Mouse (Mus musculus) liver, embryonic 12.5 days (tissue): Measurements from ENCODE around the gene Adam19. TPM values are rescaled to one million over a fixed set of nuclear protein-coding genes. Genes with fewer than 3 reads are reported as not detected.

ENCODE experiments used
- ATAC-seq: fragments of 200-750 bp; cut with Nextera tagmentation; 2 replicates; pipeline ENCODE4 v1.8.0; 2017; ENCODE audit warnings: moderate number of reproducible peaks, mild to moderate bottlenecking, moderate library complexity
- H3K27ac ChIP-seq: fragments of 300-500 bp; sonication (generic); 2 replicates; pipeline ENCODE4 v1.5.1; 2016; ENCODE audit warnings: mild to moderate bottlenecking
- H3K27me3 ChIP-seq: fragments of 300-500 bp; sonication (generic); replicated peaks from 2 replicates; pipeline ENCODE4 v1.6.1; 2016; ENCODE audit warnings: mild to moderate bottlenecking, moderate library complexity
- H3K36me3 ChIP-seq: fragments of 300-500 bp; sonication (generic); 2 replicates; pipeline ENCODE4 v1.6.1; 2016; ENCODE audit warnings: mild to moderate bottlenecking, moderate library complexity
- H3K4me1 ChIP-seq: fragments of 300-500 bp; sonication (generic); 2 replicates; pipeline ENCODE4 v1.6.1; 2016
- H3K4me2 ChIP-seq: fragments of 300-500 bp; sonication (generic); 2 replicates; pipeline ENCODE4 v1.6.1; 2016; ENCODE audit warnings: mild to moderate bottlenecking, moderate library complexity
- H3K4me3 ChIP-seq: fragments of 300-500 bp; sonication (generic); 2 replicates; pipeline ENCODE4 v1.5.1; 2016; ENCODE audit warnings: mild to moderate bottlenecking, moderate library complexity
- H3K9ac ChIP-seq: fragments of 300-500 bp; sonication (generic); 2 replicates; pipeline ENCODE4 v1.6.1; 2016; ENCODE audit warnings: mild to moderate bottlenecking, moderate library complexity
- H3K9me3 ChIP-seq: fragments of 300-500 bp; sonication (generic); replicated peaks from 2 replicates; pipeline ENCODE4 v1.6.1; 2016; ENCODE audit warnings: mild to moderate bottlenecking, moderate library complexity
- WGBS: fragments of 180-500 bp; shearing (Covaris S2); methylation state at CpG from one replicate; pipeline ENCODE4 v1.1.7; 2016; ENCODE audit not compliant: insufficient replicate concordance; 5-methylcytosine and 5-hydroxymethylcytosine counted together
- polyA plus RNA-seq: library from polyadenylated mRNA; unstranded; fragments of >200 nt; fragmentation: Nextera tagmentation; extraction: Ambion mirVana; gene quantifications from 2 replicates; pipeline ENCODE4 v1.2.1, GENCODE M21; 2016

Adam19 gene
- polyA plus RNA-seq, 1 experiment from 2014 or later, result 3.6 TPM

GRCm38 (mm10) chr11:46077304-46077703 lies 21.5 kb downstream of the Adam19 start:
- Histone ChIP-seq H3K4me3 (0 out of 2 replicates have a peak overlapping the region, but pooled peaks have one; percentile 14), H3K4me2 (peak overlapping the region; percentile 65), H3K9ac (peak overlapping the region; percentile 39), H3K4me1 (peaks cover 61% of the 10 kb centered on the region), H3K9me3 (peaks cover 6% of the 10 kb centered on the region), H3K27ac (peak overlapping the region; percentile 97), H3K27me3 (no peaks in the 10 kb centered on the region), H3K36me3 (peaks cover 6% of the 10 kb centered on the region)
- ATAC-seq, result peak; percentile 1; the same call in 1 of the 2 replicates
- WGBS, result 71% methylated on average over 5 of the region's 5 CpGs

- WGBS, result 19% methylated on average over 7 of the region's 7 CpGs
- ATAC-seq, result peak; percentile 100
- Histone ChIP-seq H3K36me3 (peaks cover 6% of the 10 kb centered on the region), H3K9ac (peak overlapping the region; percentile 70), H3K4me3 (peak overlapping the region; percentile 36), H3K27ac (peak overlapping the region; percentile 97), H3K4me1 (peaks cover 55% of the 10 kb centered on the region), H3K4me2 (peak overlapping the region; percentile 65), H3K9me3 (peaks cover 6% of the 10 kb centered on the region), H3K27me3 (no peaks in the 10 kb centered on the region)
Observed at GRCm38 (mm10) chr11:46077732-46078375, 22.1 kb downstream of the Adam19 start.

GRCm38 (mm10) chr11:46081075-46081474 lies 25.3 kb downstream of the Adam19 start:
- WGBS, result 86% methylated on average over 2 of the region's 2 CpGs
- H3K27ac ChIP-seq, result no peak overlapping the region
- H3K27me3 ChIP-seq, result no peaks in the 10 kb centered on the region
- H3K4me2 ChIP-seq, result no peak overlapping the region
- H3K9me3 ChIP-seq, result peaks cover 6% of the 10 kb centered on the region
- no peak for ATAC-seq
- H3K4me3 ChIP-seq, result no peak overlapping the region
- H3K4me1 ChIP-seq, result peaks cover 59% of the 10 kb centered on the region
- H3K36me3 ChIP-seq, result peaks cover 6% of the 10 kb centered on the region
- no peak overlapping the region for H3K9ac ChIP-seq

GRCm38 (mm10) chr11:46083405-46083804 lies 27.6 kb downstream of the Adam19 start:
- H3K27me3 ChIP-seq, result no peaks in the 10 kb centered on the region

GRCm38 (mm10) chr11:46083835-46084444 lies 28.1 kb downstream of the Adam19 start:
- H3K9me3 ChIP-seq, result no peaks in the 10 kb centered on the region
- H3K4me2 ChIP-seq, result no peak overlapping the region
- no peak overlapping the region for H3K9ac ChIP-seq
- no peaks in the 10 kb centered on the region for H3K27me3 ChIP-seq
- H3K36me3 ChIP-seq, result no peaks in the 10 kb centered on the region
- H3K27ac ChIP-seq, result no peak overlapping the region; the same call in 1 of the 2 replicates
- H3K4me1 ChIP-seq, result peaks cover 56% of the 10 kb centered on the region
- 41% methylated on average over 11 of the region's 11 CpGs for WGBS
- no peak overlapping the region for H3K4me3 ChIP-seq
- ATAC-seq, result no peak

More at GRCm38 (mm10) chr11:46083405-46083804, 27.6 kb downstream of the Adam19 start:
- WGBS, result 37% methylated on average over 3 of the region's 3 CpGs
- Histone ChIP-seq H3K27ac (no peak overlapping the region), H3K4me2 (no peak overlapping the region), H3K9ac (no peak overlapping the region), H3K4me3 (no peak overlapping the region), H3K9me3 (no peaks in the 10 kb centered on the region), H3K4me1 (peaks cover 56% of the 10 kb centered on the region), H3K36me3 (no peaks in the 10 kb centered on the region)
- ATAC-seq, result no peak

- Histone ChIP-seq H3K36me3 (no peaks in the 10 kb centered on the region), H3K9ac (no peak overlapping the region), H3K9me3 (no peaks in the 10 kb centered on the region), H3K4me1 (peaks cover 59% of the 10 kb centered on the region), H3K27ac (no peak overlapping the region; the same call in 1 of the 2 replicates), H3K4me2 (no peak overlapping the region), H3K4me3 (no peak overlapping the region), H3K27me3 (no peaks in the 10 kb centered on the region)
- ATAC-seq, result no peak
- WGBS, result 72% methylated on average over 3 of the region's 3 CpGs
Observed at GRCm38 (mm10) chr11:46084568-46084967, 28.8 kb downstream of the Adam19 start.

DNA sequence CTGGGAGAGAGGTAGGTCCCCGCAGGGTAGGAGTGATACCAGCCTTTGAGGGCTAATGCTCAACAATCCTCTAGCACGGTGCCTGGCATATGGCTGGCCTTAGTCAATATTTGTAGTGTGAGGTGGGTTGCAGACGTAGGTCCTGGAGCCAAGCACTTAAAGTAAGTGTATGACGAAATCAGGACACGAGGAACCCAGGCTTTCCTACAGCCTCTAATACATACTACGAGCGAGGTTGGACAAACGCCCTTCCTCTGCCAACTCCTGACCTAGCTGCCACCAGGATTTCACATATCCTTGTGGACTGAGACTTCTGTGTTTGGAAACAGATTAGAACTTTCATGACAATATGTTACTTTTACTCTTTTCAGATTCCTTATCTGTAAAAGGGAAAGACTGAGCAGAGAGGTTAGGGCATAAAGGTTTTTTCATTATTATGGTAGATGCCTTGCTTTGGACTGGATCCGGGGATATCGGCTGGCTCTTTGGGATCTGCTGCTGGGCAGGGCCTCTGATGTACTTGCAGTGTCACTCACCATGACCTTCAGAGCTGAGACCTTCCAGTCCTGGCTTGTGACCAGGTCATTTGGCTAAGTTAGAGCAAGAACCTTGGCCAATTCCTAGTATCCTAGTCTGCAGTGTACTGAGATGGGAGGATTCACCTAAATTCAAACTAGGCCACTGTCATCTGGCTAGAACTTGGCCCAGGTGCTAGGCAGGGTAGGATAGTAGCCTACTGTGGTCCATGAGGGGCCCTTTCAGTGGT lies 29.8 kb downstream of the Adam19 start:
- Histone ChIP-seq H3K4me1 (peaks cover 64% of the 10 kb centered on the region), H3K9me3 (no peaks in the 10 kb centered on the region)
- ATAC-seq, result no peak

DNA sequence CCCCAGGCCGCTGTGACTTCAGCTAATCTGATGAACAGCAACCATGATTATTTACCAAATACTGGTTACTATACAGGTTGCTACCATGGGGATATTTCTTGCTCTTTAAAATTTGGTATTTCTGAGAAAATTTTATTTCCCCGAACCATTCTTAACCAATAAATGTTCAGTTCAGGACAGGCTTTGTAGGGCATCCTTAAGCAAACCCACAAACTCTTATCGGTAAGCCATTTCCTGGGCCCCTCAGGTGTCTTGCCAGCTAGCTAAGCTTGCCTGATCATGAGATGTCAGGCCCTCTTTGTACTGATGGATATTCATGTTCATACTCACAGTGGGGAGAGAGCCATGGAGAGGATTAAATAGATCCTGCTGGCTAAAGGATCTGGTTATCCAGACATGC lies 30.7 kb downstream of the Adam19 start:
- WGBS, result 56% methylated on average over 3 of the region's 3 CpGs
- no peak overlapping the region for H3K4me2 ChIP-seq
- no peak for ATAC-seq
- no peaks in the 10 kb centered on the region for H3K27me3 ChIP-seq
- H3K9ac ChIP-seq, result no peak overlapping the region
- no peak overlapping the region for H3K27ac ChIP-seq
- no peak overlapping the region for H3K4me3 ChIP-seq
- H3K9me3 ChIP-seq, result no peaks in the 10 kb centered on the region
- peaks cover 70% of the 10 kb centered on the region for H3K4me1 ChIP-seq
- H3K36me3 ChIP-seq, result no peaks in the 10 kb centered on the region

More for the DNA sequence above, 29.8 kb downstream of the Adam19 start:
- H3K27me3 ChIP-seq, result no peaks in the 10 kb centered on the region
- no peak overlapping the region for H3K4me2 ChIP-seq
- H3K36me3 ChIP-seq, result no peaks in the 10 kb centered on the region
- no peak overlapping the region for H3K27ac ChIP-seq
- 79% methylated on average over 10 of the region's 10 CpGs for WGBS
- H3K4me3 ChIP-seq, result no peak overlapping the region
- no peak overlapping the region for H3K9ac ChIP-seq

- no peaks in the 10 kb centered on the region for H3K27me3 ChIP-seq
- H3K36me3 ChIP-seq, result no peaks in the 10 kb centered on the region
- 51% methylated on average over 4 of the region's 4 CpGs for WGBS
- H3K27ac ChIP-seq, result peak overlapping the region; percentile 64
- H3K9me3 ChIP-seq, result no peaks in the 10 kb centered on the region
- H3K9ac ChIP-seq, result peak overlapping the region; percentile 24; the same call in 1 of the 2 replicates
- no peak overlapping the region; the same call in 1 of the 2 replicates for H3K4me2 ChIP-seq
- ATAC-seq, result peak; percentile 28; the same call in 1 of the 2 replicates
- peaks cover 71% of the 10 kb centered on the region for H3K4me1 ChIP-seq
- H3K4me3 ChIP-seq, result no peak overlapping the region
Observed at GRCm38 (mm10) chr11:46089081-46089713, 33.4 kb downstream of the Adam19 start.

- Histone ChIP-seq H3K27ac (peak overlapping the region; percentile 88), H3K9me3 (no peaks in the 10 kb centered on the region), H3K4me3 (no peak overlapping the region), H3K9ac (0 out of 2 replicates have a peak overlapping the region, but pooled peaks have one; percentile 34), H3K36me3 (no peaks in the 10 kb centered on the region), H3K4me1 (peaks cover 62% of the 10 kb centered on the region), H3K27me3 (no peaks in the 10 kb centered on the region), H3K4me2 (peak overlapping the region; percentile 44)
- peak; percentile 79 for ATAC-seq
- WGBS, result 51% methylated on average over 10 of the region's 10 CpGs
Observed at GRCm38 (mm10) chr11:46090036-46090725, 34.4 kb downstream of the Adam19 start.
